Mouse (Mus musculus) neural tube, embryonic 11.5 days (tissue): ENCODE data around the gene Pltp. TPM values are rescaled to one million over a fixed set of nuclear protein-coding genes. Genes with fewer than 3 reads are reported as not detected.
"Not testable (repeated sequence)": the region's sequence is repeated elsewhere in the genome, so short reads cannot be mapped to it uniquely, and the experiment has no call there.

Source experiments
- ATAC-seq: fragments of 200-750 bp; cut with Nextera tagmentation; 2 replicates; pipeline ENCODE4 v1.8.0; 2017; ENCODE audit warnings: moderate number of reproducible peaks, mild to moderate bottlenecking, moderate TSS enrichment, moderate library complexity; ENCODE audit not compliant: insufficient read depth, low FRiP score, low TSS enrichment
- DNase-seq: peaks from one replicate; pipeline ENCODE4 v3.0.0-alpha.2; 2015; ENCODE audit warnings: low spot score
- H3K27ac ChIP-seq: fragments of 300-500 bp; sonication (generic); 2 replicates; pipeline ENCODE4 v1.5.1; 2014; ENCODE audit warnings: low read depth, mild to moderate bottlenecking, low read length
- H3K27me3 ChIP-seq: fragments of 300-500 bp; sonication (generic); 2 replicates; pipeline ENCODE4 v1.6.1; 2014; ENCODE audit warnings: mild to moderate bottlenecking, low read length, mixed read lengths; ENCODE audit not compliant: control insufficient read depth, insufficient read depth
- H3K36me3 ChIP-seq: fragments of 300-500 bp; sonication (generic); 2 replicates; pipeline ENCODE4 v1.6.1; 2014; ENCODE audit warnings: mild to moderate bottlenecking, low read length, moderate library complexity, mixed read lengths; ENCODE audit not compliant: control insufficient read depth, insufficient read depth
- H3K4me1 ChIP-seq: fragments of 300-500 bp; sonication (generic); 2 replicates; pipeline ENCODE4 v1.6.1; 2014; ENCODE audit warnings: low read length, mixed read lengths; ENCODE audit not compliant: control insufficient read depth, insufficient read depth
- H3K4me2 ChIP-seq: fragments of 300-500 bp; sonication (generic); 2 replicates; pipeline ENCODE4 v1.6.1; 2014; ENCODE audit warnings: low read depth, mild to moderate bottlenecking, moderate library complexity
- H3K4me3 ChIP-seq: fragments of 300-500 bp; sonication (generic); 2 replicates; pipeline ENCODE4 v1.5.1; 2014; ENCODE audit warnings: low read depth, low read length
- H3K9ac ChIP-seq: fragments of 300-500 bp; sonication (generic); 2 replicates; pipeline ENCODE4 v1.6.1; 2014; ENCODE audit warnings: mild to moderate bottlenecking, low read length
- H3K9me3 ChIP-seq: fragments of 300-500 bp; sonication (generic); 2 replicates; pipeline ENCODE4 v1.6.1; 2016; ENCODE audit warnings: low read length; ENCODE audit not compliant: control insufficient read depth
- WGBS: fragments of 180-500 bp; shearing (Covaris S2); extraction: QIAGEN DNeasy Blood & Tissue Kit; methylation state at CpG from one replicate; pipeline ENCODE4 v1.1.7; 2014; 5-methylcytosine and 5-hydroxymethylcytosine counted together
- polyA plus RNA-seq: library from polyadenylated mRNA; unstranded; fragments of >200 nt; fragmentation: Nextera tagmentation; extraction: Ambion mirVana; gene quantifications from 2 replicates; pipeline ENCODE4 v1.2.1, GENCODE M21; 2014

Gene Pltp
- polyA plus RNA-seq, 1 experiment from 2014 or later: 58.4 TPM

DNA sequence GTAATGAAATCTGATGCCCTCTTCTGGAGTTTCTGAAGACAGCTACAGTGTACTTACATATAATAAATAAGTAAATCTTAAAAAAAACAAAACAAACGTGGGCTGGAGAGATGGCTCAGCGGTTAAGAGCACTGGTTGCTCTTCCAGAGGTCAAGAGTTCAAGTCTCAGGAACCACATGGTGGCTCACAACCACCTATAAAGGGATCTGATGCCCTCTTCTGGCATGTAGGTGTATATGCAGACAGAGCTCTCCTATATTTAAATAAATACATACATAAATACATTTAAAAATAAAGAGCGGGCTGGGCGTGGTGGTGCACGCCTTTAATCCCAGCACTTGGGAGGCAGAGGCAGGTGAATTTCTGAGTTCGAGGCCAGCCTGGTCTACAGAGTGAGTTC, 59.0 kb downstream of the Pltp start:
- not testable (repeated sequence) for H3K9ac ChIP-seq, H3K4me3 ChIP-seq, H3K4me1 ChIP-seq, H3K27me3 ChIP-seq, ATAC-seq, DNase-seq, H3K27ac ChIP-seq, H3K36me3 ChIP-seq, H3K9me3 ChIP-seq, H3K4me2 ChIP-seq
- 81% methylated on average over 6 of the region's 6 CpGs for WGBS

DNA sequence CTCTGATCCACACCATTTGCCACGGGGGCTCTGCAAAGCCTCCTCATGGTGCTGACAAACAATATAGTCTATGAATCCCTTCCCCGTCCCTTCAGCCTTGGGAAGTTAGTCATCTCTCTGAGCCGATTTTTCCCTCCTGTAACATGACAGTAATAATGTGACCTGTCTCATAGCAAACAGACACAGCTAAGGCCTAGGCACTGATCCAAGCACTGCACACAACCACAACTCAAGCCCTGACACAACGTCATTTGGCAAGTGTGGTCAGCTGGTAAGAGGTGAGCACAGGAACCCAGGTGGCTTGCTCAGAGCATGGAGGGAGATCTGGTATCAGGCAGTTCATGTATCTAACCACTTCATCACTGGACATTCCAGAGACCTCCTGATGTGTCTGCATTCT, 61.6 kb downstream of the Pltp start:
- Histone ChIP-seq H3K9me3 (no peaks in the 10 kb centered on the region), H3K9ac (no peak overlapping the region), H3K27me3 (no peaks in the 10 kb centered on the region), H3K4me3 (no peak overlapping the region), H3K36me3 (peaks cover 4% of the 10 kb centered on the region; the same call in 1 of the 2 replicates), H3K4me2 (no peak overlapping the region), H3K4me1 (no peaks in the 10 kb centered on the region), H3K27ac (no peak overlapping the region)
- no peak for DNase-seq
- WGBS: 90% methylated on average over 4 of the region's 4 CpGs
- ATAC-seq: no peak

DNA sequence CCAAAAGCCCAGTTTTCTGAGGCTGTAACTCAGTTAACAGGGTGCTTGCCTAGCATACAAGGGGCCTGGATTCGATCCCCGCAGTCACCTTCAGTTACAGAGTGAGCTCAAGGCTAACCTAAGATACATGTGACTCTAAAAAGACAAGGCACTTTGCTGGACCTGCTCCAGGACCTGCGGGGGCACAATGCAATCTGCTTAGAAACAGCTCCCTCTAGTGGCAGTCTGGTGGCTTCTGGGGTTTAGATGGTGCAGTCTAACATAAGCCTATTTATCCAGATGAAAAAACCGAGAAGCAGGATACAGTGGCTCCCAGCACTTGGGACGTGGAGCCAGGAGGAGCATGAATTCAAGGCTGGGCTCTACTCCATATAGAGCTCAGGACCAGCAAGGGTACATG, 63.2 kb downstream of the Pltp start:
- Histone ChIP-seq H3K36me3 (peaks cover 4% of the 10 kb centered on the region; the same call in 1 of the 2 replicates), H3K4me1 (no peaks in the 10 kb centered on the region), H3K4me2 (no peak overlapping the region), H3K9me3 (no peaks in the 10 kb centered on the region), H3K9ac (no peak overlapping the region), H3K27me3 (no peaks in the 10 kb centered on the region), H3K27ac (no peak overlapping the region), H3K4me3 (no peak overlapping the region)
- DNase-seq (peak; percentile 82), ATAC-seq (peak; percentile 67; the same call in 1 of the 2 replicates)
- WGBS: 38% methylated on average over 5 of the region's 5 CpGs

GRCm38 (mm10) chr2:164793772-164794171, 63.7 kb downstream of the Pltp start:
- 93% methylated on average over 2 of the region's 2 CpGs for WGBS

GRCm38 (mm10) chr2:164793236-164793635, 64.3 kb downstream of the Pltp start:
- no peak overlapping the region for H3K4me3 ChIP-seq
- whole genome bisulfite sequencing: 88% methylated on average over 3 of the region's 3 CpGs
- H3K36me3 ChIP-seq: peaks cover 4% of the 10 kb centered on the region; the same call in 1 of the 2 replicates
- no peaks in the 10 kb centered on the region for H3K9me3 ChIP-seq
- H3K4me2 ChIP-seq: no peak overlapping the region
- no peak overlapping the region for H3K9ac ChIP-seq
- H3K4me1 ChIP-seq: no peaks in the 10 kb centered on the region
- H3K27ac ChIP-seq: no peak overlapping the region
- DNase-seq (peak; percentile 64), ATAC-seq (no peak)
- no peaks in the 10 kb centered on the region for H3K27me3 ChIP-seq

More at GRCm38 (mm10) chr2:164793772-164794171, 63.7 kb downstream of the Pltp start:
- Histone ChIP-seq H3K9ac (no peak overlapping the region), H3K4me2 (no peak overlapping the region), H3K36me3 (peaks cover 4% of the 10 kb centered on the region; the same call in 1 of the 2 replicates), H3K27ac (no peak overlapping the region), H3K9me3 (no peaks in the 10 kb centered on the region), H3K4me1 (no peaks in the 10 kb centered on the region), H3K27me3 (no peaks in the 10 kb centered on the region), H3K4me3 (no peak overlapping the region)
- ATAC-seq: no peak
- no peak for DNase-seq

GRCm38 (mm10) chr2:164792400-164793190, 64.9 kb downstream of the Pltp start:
- ATAC-seq: no peak
- no peaks in the 10 kb centered on the region for H3K4me1 ChIP-seq
- H3K4me3 ChIP-seq: no peak overlapping the region
- no peaks in the 10 kb centered on the region for H3K27me3 ChIP-seq
- peaks cover 2% of the 10 kb centered on the region; the same call in 1 of the 2 replicates for H3K36me3 ChIP-seq
- no peak overlapping the region for H3K27ac ChIP-seq
- H3K4me2 ChIP-seq: no peak overlapping the region
- no peaks in the 10 kb centered on the region for H3K9me3 ChIP-seq
- DNase-seq: no peak
- no peak overlapping the region for H3K9ac ChIP-seq
- 94% methylated on average over 12 of the region's 12 CpGs for WGBS

DNA sequence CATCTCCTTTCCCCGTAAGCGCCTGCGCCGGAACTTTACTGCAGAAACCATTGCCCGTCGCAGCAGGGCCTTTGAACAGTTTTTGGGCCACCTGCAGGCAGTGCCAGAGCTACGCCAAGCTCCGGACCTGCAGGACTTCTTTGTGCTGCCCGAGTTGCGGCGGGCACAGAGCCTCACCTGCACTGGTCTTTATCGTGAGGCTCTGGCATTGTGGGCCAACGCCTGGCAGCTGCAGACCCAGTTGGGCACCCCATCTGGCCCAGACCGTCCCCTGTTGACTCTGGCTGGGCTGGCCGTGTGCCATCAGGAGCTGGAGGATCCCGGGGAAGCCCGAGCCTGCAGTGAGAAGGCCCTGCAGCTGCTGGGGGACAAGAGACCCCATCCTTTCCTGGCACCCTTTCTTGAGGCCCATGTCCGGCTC, 65.7 kb downstream of the Pltp start:
- Histone ChIP-seq H3K36me3 (peaks cover 2% of the 10 kb centered on the region; the same call in 1 of the 2 replicates), H3K9me3 (no peaks in the 10 kb centered on the region), H3K4me2 (no peak overlapping the region), H3K27ac (no peak overlapping the region), H3K4me3 (no peak overlapping the region), H3K4me1 (no peaks in the 10 kb centered on the region), H3K27me3 (no peaks in the 10 kb centered on the region), H3K9ac (no peak overlapping the region)
- 92% methylated on average over 18 of the region's 18 CpGs for WGBS
- ATAC-seq (no peak), DNase-seq (no peak)

GRCm38 (mm10) chr2:164790451-164790850, 67.1 kb downstream of the Pltp start:
- no peaks in the 10 kb centered on the region for H3K27me3 ChIP-seq
- no peak for ATAC-seq
- peaks cover 2% of the 10 kb centered on the region; the same call in 1 of the 2 replicates for H3K36me3 ChIP-seq
- no peak overlapping the region for H3K4me3 ChIP-seq
- no peak overlapping the region for H3K9ac ChIP-seq
- 87% methylated on average over 4 of the region's 4 CpGs for WGBS
- no peak for DNase-seq
- H3K27ac ChIP-seq: no peak overlapping the region
- no peak overlapping the region for H3K4me2 ChIP-seq
- no peaks in the 10 kb centered on the region for H3K9me3 ChIP-seq
- no peaks in the 10 kb centered on the region for H3K4me1 ChIP-seq
